Mouse (Mus musculus): ENCODE results near the gene Dpm2.

GRCm38 (mm10) chr2:32525816-32526215 is 44.8 kb upstream of the Dpm2 start:
- TF ChIP-seq CTCF (IDR thresholded peaks at IDR 0.05; ENCODE audit: control insufficient read depth, insufficient read depth, insufficient replicate concordance, low read depth, low read length) (no peak), POLR2A (IDR thresholded peaks at IDR 0.05; ENCODE audit: control insufficient read depth, low read depth, low read length) (no peak)

Measured in testis, adult 2 months (tissue).